Mouse (Mus musculus): Measurements from ENCODE around the gene Tmprss6. TPM values are rescaled to one million over a fixed set of nuclear protein-coding genes. Genes with fewer than 3 reads are reported as not detected.

The Tmprss6 gene
- polyA plus RNA-seq, 1 experiment from 2014 or later = 0.63 TPM

DNA sequence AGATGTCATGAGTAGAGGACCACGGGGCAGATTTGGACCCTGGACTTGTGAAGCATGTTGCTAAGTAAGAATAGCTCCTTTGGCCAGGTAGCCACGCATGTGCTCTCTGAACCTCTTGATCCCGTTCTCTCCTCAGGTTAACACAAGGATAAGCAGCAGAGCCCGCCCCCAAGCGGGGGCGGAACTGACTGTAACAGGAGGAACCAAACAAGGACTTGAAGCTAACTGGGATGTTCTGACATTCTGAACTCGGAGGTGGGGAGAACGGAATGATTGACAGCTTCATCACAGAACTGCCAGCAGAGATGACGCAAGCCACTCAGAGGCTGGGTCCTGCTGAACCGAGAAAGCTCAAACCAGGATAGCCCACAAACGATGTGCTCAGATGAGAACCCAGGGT is 43.9 kb downstream of the Tmprss6 start:
- Histone ChIP-seq H3K36me3 (ENCODE audit: control insufficient read depth, insufficient read depth) (no peaks in the 10 kb centered on the region), H3K9me3 (ENCODE audit: control insufficient read depth) (no peaks in the 10 kb centered on the region), H3K4me3 (ENCODE audit: low read depth, low read length) (no peak overlapping the region), H3K27ac (ENCODE audit: low read depth, low read length) (no peak overlapping the region), H3K4me1 (replicated peaks; ENCODE audit: control insufficient read depth, insufficient read depth, low read length) (no peaks in the 10 kb centered on the region), H3K4me2 (replicated peaks; ENCODE audit: low read depth) (no peak overlapping the region), H3K9ac (ENCODE audit: low read depth, low read length) (no peak overlapping the region), H3K27me3 (replicated peaks; ENCODE audit: control insufficient read depth, insufficient read depth, low read length) (peaks cover 76% of the 10 kb centered on the region)
- 15% methylated on average over 11 of the region's 11 CpGs for WGBS
- 0 out of 2 replicates have a peak, but pooled peaks have one; percentile 3 for ATAC-seq
- no peak; the same call in 1 of the 2 replicates for TF ChIP-seq CTCF (IDR thresholded peaks at IDR 0.05; ENCODE audit: low read depth)

GRCm38 (mm10) chr15:78422046-78422956 is 46.1 kb downstream of the Tmprss6 start:
- no peak overlapping the region for H3K27ac ChIP-seq (ENCODE audit: low read depth, low read length)
- 16% methylated on average over 16 of the region's 16 CpGs for WGBS
- H3K4me1 ChIP-seq (replicated peaks; ENCODE audit: control insufficient read depth, insufficient read depth, low read length) = no peaks in the 10 kb centered on the region
- no peaks in the 10 kb centered on the region for H3K9me3 ChIP-seq (ENCODE audit: control insufficient read depth)
- no peak overlapping the region for H3K4me2 ChIP-seq (replicated peaks; ENCODE audit: low read depth)
- peaks cover 71% of the 10 kb centered on the region for H3K27me3 ChIP-seq (replicated peaks; ENCODE audit: control insufficient read depth, insufficient read depth, low read length)
- peak; percentile 94 for TF ChIP-seq CTCF (IDR thresholded peaks at IDR 0.05; ENCODE audit: low read depth)
- no peak overlapping the region for H3K4me3 ChIP-seq (ENCODE audit: low read depth, low read length)
- peak; percentile 45; the same call in 1 of the 2 replicates for ATAC-seq
- no peak overlapping the region for H3K9ac ChIP-seq (ENCODE audit: low read depth, low read length)
- H3K36me3 ChIP-seq (ENCODE audit: control insufficient read depth, insufficient read depth) = no peaks in the 10 kb centered on the region

GRCm38 (mm10) chr15:78420395-78420794 is 48.0 kb downstream of the Tmprss6 start:
- peaks cover 66% of the 10 kb centered on the region for H3K27me3 ChIP-seq (replicated peaks; ENCODE audit: control insufficient read depth, insufficient read depth, low read length)
- no peak overlapping the region for H3K9ac ChIP-seq (ENCODE audit: low read depth, low read length)
- no peaks in the 10 kb centered on the region for H3K9me3 ChIP-seq (ENCODE audit: control insufficient read depth)
- no peaks in the 10 kb centered on the region; the same call in 1 of the 2 replicates for H3K36me3 ChIP-seq (ENCODE audit: control insufficient read depth, insufficient read depth)
- H3K4me2 ChIP-seq (replicated peaks; ENCODE audit: low read depth) = no peak overlapping the region
- H3K27ac ChIP-seq (ENCODE audit: low read depth, low read length) = no peak overlapping the region
- no peak overlapping the region for H3K4me3 ChIP-seq (ENCODE audit: low read depth, low read length)
- TF ChIP-seq CTCF (IDR thresholded peaks at IDR 0.05; ENCODE audit: low read depth) = no peak
- 86% methylated on average over 13 of the region's 13 CpGs for WGBS
- H3K4me1 ChIP-seq (replicated peaks; ENCODE audit: control insufficient read depth, insufficient read depth, low read length) = no peaks in the 10 kb centered on the region
- no peak for ATAC-seq

GRCm38 (mm10) chr15:78416937-78417336 is 51.5 kb downstream of the Tmprss6 start:
- Histone ChIP-seq H3K27me3 (replicated peaks; ENCODE audit: control insufficient read depth, insufficient read depth, low read length) (peaks cover 39% of the 10 kb centered on the region), H3K36me3 (ENCODE audit: control insufficient read depth, insufficient read depth) (peaks cover 5% of the 10 kb centered on the region; the same call in 1 of the 2 replicates), H3K4me3 (ENCODE audit: low read depth, low read length) (no peak overlapping the region), H3K9me3 (ENCODE audit: control insufficient read depth) (no peaks in the 10 kb centered on the region), H3K4me1 (replicated peaks; ENCODE audit: control insufficient read depth, insufficient read depth, low read length) (no peaks in the 10 kb centered on the region), H3K4me2 (replicated peaks; ENCODE audit: low read depth) (no peak overlapping the region), H3K9ac (ENCODE audit: low read depth, low read length) (no peak overlapping the region), H3K27ac (ENCODE audit: low read depth, low read length) (no peak overlapping the region)
- ATAC-seq = no peak
- 10% methylated on average over 4 of the region's 4 CpGs for WGBS
- TF ChIP-seq CTCF (IDR thresholded peaks at IDR 0.05; ENCODE audit: low read depth) = no peak

GRCm38 (mm10) chr15:78414157-78414556 is 54.3 kb downstream of the Tmprss6 start:
- Histone ChIP-seq H3K4me1 (replicated peaks; ENCODE audit: control insufficient read depth, insufficient read depth, low read length) (no peaks in the 10 kb centered on the region), H3K36me3 (ENCODE audit: control insufficient read depth, insufficient read depth) (peaks cover 5% of the 10 kb centered on the region; the same call in 1 of the 2 replicates), H3K9me3 (ENCODE audit: control insufficient read depth) (no peaks in the 10 kb centered on the region), H3K4me2 (replicated peaks; ENCODE audit: low read depth) (no peak overlapping the region), H3K4me3 (ENCODE audit: low read depth, low read length) (no peak overlapping the region), H3K27me3 (replicated peaks; ENCODE audit: control insufficient read depth, insufficient read depth, low read length) (peaks cover 28% of the 10 kb centered on the region), H3K9ac (ENCODE audit: low read depth, low read length) (no peak overlapping the region), H3K27ac (ENCODE audit: low read depth, low read length) (no peak overlapping the region)
- no peak for ATAC-seq
- 95% methylated on average over 8 of the region's 8 CpGs for WGBS
- TF ChIP-seq CTCF (IDR thresholded peaks at IDR 0.05; ENCODE audit: low read depth) = no peak

GRCm38 (mm10) chr15:78413719-78414117 is 54.7 kb downstream of the Tmprss6 start:
- Histone ChIP-seq H3K4me3 (ENCODE audit: low read depth, low read length) (no peak overlapping the region), H3K9ac (ENCODE audit: low read depth, low read length) (no peak overlapping the region)
- no peak for ATAC-seq

More at GRCm38 (mm10) chr15:78413719-78414117, 54.7 kb downstream of the Tmprss6 start:
- Histone ChIP-seq H3K27ac (ENCODE audit: low read depth, low read length) (no peak overlapping the region), H3K4me1 (replicated peaks; ENCODE audit: control insufficient read depth, insufficient read depth, low read length) (0 out of 2 replicates have a peak, but pooled peaks cover 4% of the 10 kb centered on the region), H3K9me3 (ENCODE audit: control insufficient read depth) (no peaks in the 10 kb centered on the region), H3K27me3 (replicated peaks; ENCODE audit: control insufficient read depth, insufficient read depth, low read length) (peaks cover 24% of the 10 kb centered on the region), H3K4me2 (replicated peaks; ENCODE audit: low read depth) (no peak overlapping the region), H3K36me3 (ENCODE audit: control insufficient read depth, insufficient read depth) (peaks cover 5% of the 10 kb centered on the region; the same call in 1 of the 2 replicates)
- TF ChIP-seq CTCF (IDR thresholded peaks at IDR 0.05; ENCODE audit: low read depth) = no peak
- 79% methylated on average over 1 of the region's 1 CpGs for WGBS

Data from intestine, postnatal 0 days (tissue).